Mouse (Mus musculus) megakaryocyte, adult 5-6 weeks (primary cell): ENCODE results near the gene Gtf2a1. TPM values are rescaled to one million over a fixed set of nuclear protein-coding genes. Genes with fewer than 3 reads are reported as not detected.
"Not testable (repeated sequence)": the region's sequence is repeated elsewhere in the genome, so short reads cannot be mapped to it uniquely, and the experiment has no call there.

Experiments
- ATAC-seq: 2 replicates; pipeline ENCODE4 v1.8.0; 2016; ENCODE audit warnings: mild to moderate bottlenecking, inconsistent platforms; ENCODE audit not compliant: poor library complexity, severe bottlenecking
- total RNA-seq, 2 experiments: library from RNA; stranded (forward) in 1 of 2; stranded (reverse) in 1 of 2; fragments of 153-499, 151-499 nt in 1 of 2; fragments of 221-1000, 200-1000 nt in 1 of 2; gene quantifications; 2 replicates each; pipeline versions ENCODE4 v1.2.3 to v1.2.4; 2015 to 2017

Gtf2a1 gene
- total RNA-seq (2015) (30.8 and 32.9 TPM in 2 replicates), total RNA-seq (2017) (33.6 and 37.7 TPM in 2 replicates)

DNA sequence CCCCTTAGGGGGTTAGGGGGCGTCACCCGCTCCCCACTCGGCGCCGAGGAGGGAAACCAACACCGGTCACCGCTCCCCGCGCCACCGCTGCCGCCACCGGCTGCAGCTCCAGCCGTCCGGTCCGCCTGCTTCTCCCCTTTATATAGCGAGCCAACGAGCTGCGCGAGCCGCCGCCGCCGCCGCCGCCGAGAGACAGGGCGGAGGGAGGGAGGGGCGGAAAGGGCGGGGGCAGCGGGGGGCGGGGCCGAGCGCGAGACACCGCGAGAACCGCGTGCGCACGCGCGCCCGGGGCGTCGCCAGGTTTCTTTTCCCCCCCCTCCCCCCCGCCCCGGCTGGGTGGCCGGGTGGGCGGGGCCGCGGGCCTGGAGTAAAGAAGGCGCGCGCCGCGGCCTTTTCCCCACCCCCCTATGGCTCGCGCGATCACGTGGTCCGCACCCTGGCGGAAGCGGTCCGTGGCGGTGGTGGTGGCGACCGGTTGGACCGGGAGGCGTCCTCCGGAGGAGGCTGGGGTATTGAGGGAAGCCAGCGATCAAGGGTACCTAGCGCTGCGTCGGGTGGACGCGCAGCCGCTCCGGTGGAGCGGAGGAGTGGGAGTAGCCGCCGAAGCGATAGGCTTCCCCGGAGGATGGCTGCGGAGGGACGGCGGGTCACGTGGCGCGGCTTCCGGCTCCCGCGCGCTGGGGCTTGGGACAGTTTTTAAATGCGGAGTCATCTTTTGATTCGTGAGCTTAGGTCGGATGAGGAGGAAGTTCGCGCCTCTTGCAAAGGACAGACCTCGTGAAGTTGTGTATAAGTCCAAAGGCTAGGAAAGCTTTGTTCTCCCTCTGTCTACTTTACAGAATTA, at the start of gene Gtf2a1:
Gene Gtf2a1 (minus strand): TSS at position 641 of the 844 bp plus-strand sequence.
- ATAC-seq: peak; percentile 57

DNA sequence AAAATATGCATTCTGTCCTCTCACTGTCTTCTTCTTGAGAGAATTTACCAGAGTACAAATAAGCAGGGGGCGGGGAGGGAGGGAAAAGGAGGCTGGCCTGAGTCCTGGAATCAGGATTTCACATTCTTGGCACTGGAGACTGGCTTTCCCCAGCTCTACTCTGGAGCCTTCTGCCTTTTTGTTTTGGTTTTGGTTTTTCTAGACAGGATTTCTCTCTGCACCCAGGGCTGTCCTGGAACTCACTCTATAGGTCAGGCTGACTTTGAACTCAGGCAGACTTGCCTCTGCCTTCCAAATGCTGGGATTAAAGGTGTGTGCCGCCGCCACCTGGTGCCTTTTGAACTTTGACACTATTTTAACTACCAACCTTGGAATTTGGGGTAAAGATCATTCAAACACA, 48.1 kb upstream of the Gtf2a1 start:
- no peak for ATAC-seq

DNA sequence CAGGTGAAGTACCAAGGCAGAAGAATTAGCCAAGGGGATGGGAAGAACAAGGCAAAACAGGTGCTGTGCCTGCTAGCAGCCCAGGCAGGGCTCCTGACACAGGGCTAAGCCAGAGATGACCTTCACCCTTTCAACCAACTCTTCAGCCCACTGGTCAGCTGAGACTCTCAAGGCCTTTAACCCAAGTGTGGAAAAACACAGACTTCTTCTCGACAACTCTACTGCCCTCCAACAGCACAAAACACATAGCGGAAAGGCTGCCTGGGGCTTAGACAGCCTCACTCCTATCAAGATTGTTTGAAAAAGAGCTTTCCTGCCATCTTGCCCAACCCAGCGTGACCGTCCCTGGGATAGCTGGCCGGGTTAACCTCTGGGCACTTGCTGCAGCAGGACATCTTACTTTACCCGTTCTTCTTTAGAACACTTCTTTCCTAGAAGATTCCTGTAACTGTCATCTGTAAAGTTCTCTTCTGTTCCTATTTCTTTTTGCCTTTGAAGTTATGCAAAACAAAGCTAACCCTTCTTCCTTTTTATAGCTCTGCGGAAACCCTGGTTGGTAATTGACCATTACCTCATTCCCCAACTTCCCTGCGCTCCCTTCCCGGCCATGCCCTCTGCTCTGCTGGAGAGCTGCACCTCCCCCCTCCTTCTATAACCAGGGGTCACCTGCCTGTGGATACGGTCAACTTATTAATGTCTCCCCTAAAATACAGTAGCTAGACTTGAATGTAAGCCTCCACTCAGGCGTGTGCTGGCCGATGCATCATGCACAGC, 47.0 kb upstream of the Gtf2a1 start:
- peak; percentile 87 for ATAC-seq

DNA sequence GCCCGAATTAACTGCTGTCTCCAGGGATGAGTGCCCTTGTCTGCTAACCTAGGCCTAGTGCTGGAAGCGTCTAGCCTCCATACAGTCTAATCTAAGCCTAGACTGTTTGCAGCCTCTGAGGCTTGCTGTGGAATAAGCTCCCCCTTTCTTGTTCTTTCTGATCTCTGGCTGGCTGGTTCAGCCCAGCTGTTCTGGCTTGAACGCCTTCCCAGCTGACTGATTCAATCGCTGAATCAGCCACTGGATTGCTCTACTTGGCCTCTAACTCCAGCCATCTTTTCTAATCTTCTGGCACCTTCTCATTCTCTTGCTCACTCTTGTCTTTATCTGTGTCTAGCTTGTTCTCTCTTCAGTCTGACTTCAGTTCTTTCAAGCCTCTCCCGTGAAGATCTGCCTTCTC, 36.2 kb upstream of the Gtf2a1 start:
- no peak for ATAC-seq

DNA sequence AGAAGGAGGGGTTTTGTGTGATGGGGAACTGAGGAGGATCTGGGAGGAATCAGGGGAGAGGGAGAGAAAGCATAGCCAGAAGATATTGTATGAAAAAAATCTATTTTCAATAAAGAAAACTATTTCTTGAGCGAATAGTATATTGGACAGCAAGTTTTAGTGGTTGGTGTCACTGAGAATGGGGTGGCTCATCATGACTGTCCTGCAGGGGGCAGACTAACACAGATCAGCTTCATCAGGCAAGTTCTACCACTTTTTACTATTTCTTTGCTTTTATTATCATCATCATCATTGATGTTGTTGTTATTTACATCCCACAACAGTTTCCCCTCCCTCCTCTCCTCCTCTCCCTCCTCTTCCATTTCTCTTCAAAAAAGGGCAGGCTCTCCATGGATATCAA, 34.7 kb upstream of the Gtf2a1 start:
- ATAC-seq: peak; percentile 88

DNA sequence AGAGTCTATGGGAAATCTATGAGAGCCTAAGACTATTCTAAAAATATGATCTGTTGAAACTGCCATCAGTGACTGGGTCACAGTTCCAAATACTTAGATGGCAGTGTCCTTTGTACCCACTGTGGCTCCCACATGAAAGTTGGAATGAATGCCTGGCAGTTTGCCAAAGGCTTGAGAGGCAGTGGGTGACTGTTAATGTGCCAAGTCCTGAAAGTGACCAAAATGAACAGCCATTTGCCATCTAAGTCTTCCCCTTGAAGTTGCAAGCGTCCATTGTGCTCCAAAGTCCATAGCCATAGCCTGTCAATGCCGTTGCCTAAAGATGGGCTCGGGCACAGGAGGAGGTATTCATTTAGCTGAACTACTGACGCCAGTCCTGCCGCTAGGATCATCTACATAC, 19.1 kb upstream of the Gtf2a1 start:
- ATAC-seq: no peak

DNA sequence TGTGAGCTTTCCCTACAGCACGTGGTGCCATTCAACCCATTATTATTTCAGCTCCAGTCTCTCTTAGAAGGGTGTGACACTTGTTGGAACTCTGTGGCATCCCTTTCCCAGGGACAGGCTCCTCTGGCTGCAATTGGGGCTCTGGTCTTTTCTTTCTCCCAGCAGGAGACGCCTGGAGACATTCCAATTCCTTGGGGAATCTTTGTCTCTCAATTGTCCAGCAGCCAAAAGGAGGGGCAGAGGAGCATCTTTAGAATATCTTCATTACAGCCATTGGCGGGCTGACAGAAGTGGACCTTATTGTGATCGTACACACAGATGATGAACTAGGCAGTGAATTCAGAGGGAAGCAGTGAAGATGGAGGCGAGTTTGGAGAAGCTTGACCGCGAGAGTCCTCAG, 17.4 kb upstream of the Gtf2a1 start:
- no peak for ATAC-seq

DNA sequence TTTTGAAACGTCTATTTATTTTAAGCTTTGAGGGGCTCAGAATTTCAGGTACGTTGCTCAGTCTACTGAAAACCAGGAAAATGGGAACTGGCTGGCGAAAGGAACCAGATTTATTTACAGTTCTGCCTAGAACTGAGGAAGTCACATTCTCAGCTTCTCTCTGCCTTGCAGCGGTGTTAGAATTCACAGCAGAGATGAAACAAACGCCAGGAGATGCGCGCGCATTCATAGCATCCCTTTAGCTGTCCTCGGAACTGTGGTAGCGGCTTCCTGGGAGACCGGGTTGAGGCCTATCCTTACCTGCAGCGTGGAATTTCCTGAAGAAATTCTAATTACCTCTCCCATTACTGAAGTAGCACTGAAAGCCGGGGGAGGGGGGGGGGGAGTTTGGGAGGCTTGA, 16.4 kb upstream of the Gtf2a1 start:
- no peak for ATAC-seq

DNA sequence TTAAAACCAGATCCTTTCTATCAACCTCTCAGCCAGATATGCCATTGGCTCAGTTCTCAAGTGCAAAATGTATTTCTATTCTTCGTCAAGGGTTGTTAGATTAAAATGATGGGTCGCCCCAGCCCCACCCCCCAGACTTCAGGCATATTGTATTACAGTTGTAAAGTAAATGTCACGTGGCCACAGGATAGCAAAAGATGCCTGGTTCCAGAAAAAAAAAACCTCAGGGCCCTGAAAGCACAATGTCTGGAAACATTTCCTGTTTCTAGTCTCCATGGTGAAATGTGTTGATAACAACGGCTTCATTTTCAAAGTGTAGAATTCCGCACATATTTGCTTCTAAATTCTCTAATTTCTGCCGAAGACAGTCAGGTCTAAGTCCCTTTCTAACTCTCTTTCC, 14.3 kb upstream of the Gtf2a1 start:
- no peak for ATAC-seq

DNA sequence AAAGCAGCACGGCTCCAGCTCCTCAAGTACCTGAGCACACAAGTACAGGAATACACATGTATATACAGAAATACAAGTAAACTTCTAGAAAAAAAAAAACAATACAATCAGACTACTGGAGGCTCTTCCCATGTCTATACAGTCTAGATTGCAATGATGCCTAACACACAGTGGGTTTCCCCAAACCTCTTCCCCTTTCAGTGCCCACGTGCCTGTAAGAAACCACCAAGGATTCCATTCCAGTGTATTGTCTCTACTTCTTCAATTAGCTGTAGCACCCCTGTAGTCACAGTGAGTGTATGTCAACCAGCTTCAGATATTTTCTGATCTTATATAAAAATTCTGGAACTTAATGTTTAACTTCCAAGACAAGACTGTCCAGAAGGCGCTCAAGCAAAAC, 1.8 kb upstream of the Gtf2a1 start:
- peak; percentile 28 for ATAC-seq

DNA sequence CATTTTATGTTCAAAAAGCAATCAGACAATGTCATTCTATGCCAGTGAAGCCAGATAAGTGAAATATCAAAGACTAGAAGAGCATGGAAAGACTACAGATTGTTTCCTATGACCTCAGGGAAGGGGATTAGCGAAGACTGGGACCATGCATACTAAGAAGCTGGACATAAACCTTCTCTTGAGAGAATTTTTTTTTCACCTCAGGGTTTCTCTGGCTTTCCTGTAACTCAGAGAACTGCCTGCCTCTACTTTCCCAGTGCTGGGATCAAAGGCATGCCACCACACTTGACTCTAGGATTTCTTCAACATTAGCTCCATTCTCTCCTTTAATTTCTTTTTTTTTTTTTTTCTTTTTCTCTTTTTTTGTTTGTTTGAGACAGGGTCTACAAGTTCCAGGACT, 904 bp upstream of the Gtf2a1 start:
- ATAC-seq: no peak

DNA sequence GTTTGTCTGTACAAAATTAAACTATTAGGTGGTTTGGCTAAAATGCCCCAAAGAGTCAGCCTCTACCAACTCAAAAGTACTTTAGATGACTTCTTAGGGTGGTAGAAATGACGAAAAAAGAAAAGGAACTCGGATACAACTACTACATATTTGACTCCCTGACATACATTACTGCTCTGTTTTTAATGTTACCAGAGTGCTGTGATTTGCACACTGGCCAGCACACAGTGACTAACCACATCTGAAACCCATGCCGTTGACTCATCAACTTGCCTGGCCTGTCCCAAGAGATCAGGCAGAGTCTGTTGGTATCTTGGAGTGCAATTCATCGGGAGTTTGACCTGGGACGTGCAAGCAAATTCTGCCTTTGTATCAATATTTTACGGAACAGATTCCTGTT, 429 bp upstream of the Gtf2a1 start:
- ATAC-seq: peak; percentile 13; the same call in 1 of the 2 replicates

DNA sequence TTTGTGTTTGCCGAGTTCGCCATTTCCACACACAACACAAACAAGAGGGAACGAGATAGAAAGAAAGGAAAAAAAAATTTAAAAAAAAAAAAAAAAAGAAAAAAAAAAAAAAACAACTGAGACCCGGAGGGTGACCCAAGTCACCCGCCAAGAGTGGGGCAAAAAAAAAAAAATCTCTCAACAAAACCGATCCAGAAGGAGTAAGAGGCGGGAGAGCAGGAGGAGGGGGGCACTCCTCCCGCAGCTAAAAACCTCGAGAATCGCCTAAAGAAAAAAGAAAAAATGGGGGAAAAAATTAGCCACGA, 793 bp downstream of the Gtf2a1 start:
- ATAC-seq: no peak

DNA sequence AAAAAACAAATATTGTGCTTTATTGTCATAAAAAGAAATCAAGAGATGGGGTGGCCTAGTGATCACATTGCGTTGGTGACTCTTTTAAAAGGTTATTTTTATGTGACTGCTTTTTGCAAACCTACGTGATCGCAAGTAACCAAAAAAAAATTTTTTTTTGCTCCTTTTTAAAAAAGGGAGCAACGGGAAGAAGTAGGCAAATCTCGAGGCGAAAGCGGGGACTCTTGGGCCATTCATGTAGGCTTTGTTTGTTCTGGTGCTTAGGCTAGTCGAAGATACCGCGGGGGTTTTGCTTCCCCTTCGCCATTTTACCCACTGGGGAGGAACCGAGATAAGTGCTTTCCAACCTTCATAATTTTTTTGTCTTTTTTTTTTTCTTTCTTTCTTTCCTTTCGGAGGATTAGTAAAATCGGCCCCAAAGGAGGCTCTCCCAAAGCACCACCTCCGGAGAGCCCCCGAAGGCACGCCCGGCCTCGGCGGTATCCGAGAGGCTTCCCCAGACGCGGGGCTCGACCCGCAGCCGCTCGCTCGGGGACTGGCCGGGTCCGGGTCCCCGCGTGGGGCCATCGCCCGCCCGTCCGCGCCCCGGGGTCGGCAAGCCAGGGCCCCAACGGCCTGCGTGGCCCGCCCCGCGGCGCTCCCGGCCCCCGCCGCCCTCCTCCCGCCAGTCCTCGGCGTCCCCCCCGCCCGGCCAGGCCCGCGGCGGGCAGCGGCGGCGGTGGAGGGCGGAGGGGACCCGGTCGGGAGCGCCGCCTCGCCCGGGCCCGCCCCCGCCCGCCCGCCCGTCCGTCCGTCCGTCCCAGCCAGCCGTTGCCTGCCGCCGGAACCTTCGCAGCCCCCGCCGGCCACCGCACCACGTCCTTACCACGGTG, 1.4 kb downstream of the Gtf2a1 start:
- ATAC-seq: no peak

DNA sequence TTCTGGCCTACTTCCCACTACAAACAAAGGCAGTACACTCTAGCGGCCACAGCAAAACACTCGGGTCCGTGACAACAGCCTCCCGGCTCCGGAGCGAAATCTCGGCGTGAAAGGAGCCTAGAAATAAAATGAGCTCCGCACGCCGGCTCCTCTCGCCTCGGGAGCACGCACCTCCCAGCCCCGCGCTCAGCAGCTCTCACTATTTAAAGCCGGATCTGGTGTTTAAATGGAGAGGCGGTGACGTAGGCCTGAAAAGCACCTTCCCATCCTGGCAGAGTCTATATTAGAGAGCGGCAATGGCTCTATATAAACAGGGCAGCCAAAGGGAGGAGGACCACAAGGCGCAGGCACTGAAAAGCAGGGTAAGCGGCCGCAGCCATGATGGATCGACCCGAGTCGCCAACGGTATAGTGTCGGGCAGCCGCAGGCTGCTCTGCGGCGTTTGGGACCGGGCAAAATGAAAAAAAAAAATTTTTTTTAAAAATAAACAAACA, 2.1 kb downstream of the Gtf2a1 start:
- ATAC-seq: peak; percentile 47

DNA sequence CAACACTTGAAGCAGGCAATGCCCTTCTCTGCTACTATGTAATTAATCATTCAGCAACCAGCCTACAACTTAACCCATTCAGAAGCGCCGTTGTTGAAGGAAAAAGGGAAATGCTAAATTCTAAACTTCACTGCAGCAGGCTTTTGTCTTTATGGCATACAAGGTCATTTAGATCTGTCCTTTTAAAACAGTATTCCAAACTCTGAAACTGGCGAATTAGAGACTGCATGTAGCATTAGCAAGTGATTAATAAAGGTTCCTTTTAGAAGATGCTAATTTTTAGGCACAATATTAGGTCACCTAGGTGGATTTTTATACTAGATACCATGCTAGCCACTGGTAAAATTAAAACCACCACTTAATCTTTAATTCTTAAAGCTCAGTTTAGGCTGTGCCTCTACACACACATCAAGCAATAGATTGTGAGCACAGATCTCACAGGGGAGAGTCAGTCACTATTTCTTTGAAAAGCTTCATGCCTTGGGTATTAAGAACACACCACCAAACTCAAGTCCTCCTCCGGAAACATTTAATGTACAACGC, 2.7 kb downstream of the Gtf2a1 start:
- ATAC-seq: no peak

DNA sequence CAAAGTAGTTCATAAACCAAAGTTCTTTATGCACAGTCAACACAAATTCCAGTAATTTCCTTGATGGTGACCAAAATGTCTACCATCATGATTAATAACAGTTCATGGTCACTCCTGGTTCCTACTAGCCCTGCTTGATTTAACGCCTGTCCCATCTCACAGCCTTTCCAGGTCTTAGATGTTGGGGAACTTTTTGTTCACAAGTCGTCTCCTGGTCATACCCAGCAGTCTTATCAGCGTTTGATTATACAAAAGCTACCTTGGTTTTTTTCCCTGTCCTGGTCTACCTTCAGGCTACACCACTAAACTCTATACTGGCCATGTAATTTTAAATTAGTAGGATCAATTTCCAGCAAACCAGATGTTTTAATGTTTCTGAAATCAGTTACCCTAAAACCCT, 3.2 kb downstream of the Gtf2a1 start:
- no peak for ATAC-seq

DNA sequence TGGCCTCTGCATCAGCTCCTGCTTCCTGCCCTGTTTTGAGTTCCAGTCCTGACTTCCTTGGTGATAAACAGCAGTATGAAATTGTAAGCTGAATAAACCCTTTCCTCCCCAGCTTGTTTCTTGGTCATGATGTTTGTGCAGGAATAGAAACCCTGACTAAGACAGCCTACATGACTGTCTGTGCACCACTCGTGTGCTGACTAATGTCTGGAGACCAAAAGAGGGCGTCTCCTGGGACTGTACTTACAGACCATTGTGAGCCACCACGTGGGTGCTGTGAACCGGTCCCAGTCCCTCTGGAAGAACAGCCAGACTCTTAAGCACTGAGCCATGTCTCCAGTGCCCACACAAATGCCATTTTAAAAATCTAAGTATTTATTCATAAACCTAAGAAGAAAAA, 4.5 kb downstream of the Gtf2a1 start:
- not testable (repeated sequence) for ATAC-seq

DNA sequence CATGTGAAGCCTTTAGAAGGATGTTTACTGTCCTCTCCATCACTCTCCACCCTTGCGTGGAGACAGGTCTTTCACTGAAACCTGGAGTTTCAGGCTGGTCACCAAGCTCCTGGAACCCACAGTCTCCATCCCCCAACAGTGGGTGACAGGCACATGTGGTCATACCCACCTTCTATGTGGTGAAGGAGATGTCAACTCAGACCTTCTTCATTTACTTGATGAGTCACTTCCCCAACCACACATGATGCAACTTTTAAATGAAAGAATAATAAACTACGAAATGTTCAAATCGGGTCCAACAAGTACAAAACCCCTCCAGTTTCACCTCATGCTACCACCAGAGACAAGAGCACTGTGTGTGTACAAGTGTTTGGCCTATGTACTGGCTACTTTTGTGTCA, 5.1 kb downstream of the Gtf2a1 start:
- ATAC-seq: peak; percentile 34

DNA sequence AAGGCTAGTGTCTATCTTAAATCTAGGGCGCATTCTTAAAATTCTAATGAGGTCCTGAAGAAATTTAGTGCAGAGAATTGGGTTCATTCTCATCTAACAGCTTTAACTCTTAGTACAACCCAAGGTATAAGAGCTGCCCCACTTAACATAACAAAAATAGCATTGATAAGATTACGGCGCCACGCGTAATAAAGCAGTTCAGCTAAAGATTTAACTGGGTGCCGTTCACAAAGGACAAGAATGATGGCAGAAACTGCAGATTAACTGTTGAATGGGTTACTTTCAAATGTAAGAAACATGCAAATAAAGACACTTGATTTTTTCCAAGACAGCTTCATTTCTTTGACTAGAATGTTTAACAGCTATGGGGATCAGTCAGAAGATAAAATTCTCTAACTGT, 6.9 kb downstream of the Gtf2a1 start:
- ATAC-seq: no peak
